Mouse (Mus musculus): ENCODE data around the gene Spast.

Spast gene

DNA sequence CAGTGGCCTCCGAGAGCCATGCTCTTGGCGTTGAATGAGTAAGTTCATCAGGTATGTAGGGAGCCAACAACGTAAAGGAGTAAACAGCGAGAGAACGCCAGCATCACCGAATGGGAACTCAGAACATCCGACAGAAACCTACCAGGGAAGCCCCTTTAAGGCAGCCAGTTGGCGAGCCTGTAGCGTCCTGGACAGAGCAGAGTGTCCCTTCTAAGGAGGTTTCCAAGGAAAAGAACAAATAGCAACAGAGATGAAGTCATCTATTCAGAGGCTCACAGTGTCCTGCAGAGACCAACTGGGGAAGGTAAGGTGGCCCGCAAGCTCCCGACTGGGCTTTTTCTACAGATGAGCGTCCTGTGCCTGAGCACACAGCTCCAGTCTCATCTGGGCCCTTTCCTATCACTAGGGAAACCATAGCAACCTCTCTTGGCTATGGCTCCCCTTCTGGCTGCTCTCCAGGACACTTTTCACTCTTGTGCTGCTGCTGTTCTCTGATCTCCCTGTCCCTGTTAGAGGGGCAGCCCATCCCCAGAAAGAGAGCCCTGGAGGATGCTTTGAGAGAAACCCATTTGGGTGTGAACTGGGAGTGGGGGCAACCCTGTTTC, 85.7 kb downstream of the Spast start:
- no peak for DNase-seq (ENCODE audit: low read depth, low spot score)

DNA sequence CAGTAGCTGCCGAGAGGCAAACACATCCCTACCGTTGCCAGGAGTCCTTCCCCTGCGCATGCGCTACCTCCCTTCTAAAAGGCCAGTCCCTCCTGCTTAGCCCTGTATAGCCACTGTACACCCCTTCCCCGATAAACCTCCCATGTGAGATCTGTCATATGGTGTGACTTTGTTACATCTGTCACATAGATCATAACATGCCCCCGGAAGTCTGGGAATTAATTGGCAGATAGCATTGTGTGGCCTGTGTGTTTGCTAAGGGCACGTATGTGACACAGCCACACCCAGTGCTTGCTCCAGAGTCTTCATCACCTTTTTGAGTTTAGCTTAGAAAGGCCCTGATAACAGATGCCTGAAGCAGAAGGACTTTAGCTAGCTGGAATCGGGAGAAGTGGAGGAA, 91.3 kb downstream of the Spast start:
- DNase-seq (ENCODE audit: low read depth, low spot score) = no peak

DNA sequence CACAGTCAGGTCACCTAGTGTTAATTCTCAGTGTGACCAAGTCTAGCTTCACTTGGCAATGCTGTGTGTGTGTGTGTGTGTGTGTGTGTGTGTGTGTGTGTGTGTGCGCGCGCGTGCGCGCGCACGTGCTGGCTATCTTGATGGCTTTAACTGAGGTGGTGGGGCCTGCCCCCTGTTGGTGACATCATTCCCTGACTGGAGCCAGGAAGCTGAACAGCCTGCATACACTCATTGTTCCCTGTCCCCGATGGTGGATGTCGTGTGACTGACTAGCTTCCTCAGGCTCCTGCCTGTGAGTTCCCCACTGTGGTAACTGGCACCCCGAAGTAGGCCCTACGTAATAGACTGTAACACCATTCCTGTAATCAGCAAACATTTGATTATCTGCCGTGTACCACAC, 92.7 kb downstream of the Spast start:
- DNase-seq (ENCODE audit: low read depth, low spot score) = no peak

DNA sequence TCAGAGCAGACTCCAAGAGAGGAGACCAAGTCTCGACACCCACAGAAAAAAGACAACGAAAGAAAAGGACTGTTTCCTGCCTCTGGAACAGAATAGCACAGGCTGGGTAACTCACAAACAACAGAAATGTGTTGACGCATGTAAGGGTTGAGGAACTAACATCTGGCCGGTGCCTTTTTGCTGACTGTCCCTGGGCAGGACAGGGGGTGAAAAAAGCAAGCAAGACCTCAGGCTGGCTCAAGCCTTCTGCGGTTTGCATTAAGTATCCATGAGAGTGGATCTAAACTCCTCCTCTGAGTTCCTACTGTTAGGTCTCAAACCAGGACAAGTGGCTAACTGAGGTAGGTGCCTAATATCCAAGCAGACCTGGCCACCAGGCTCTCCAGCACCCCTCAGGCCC, 93.8 kb downstream of the Spast start:
- no peak for DNase-seq (ENCODE audit: low read depth, low spot score)

GRCm38 (mm10) chr17:74437762-74438161, 99.0 kb downstream of the Spast start:
- DNase-seq (ENCODE audit: low read depth, low spot score) = no peak

- DNase-seq (ENCODE audit: low read depth, low spot score) = no peak
Measured at GRCm38 (mm10) chr17:74440486-74440885, 101.7 kb downstream of the Spast start.
